Mouse (Mus musculus) bone marrow macrophage, adult 2 months (primary cell): ENCODE measurements around the gene Epm2aip1.

Experiments
- CTCF ChIP-seq: IDR thresholded peaks from 2 replicates; pipeline ENCODE4 v1.5.1; 2012; ENCODE audit warnings: low read depth, mild to moderate bottlenecking, low read length, moderate library complexity
- POLR2A ChIP-seq: IDR thresholded peaks from 2 replicates; pipeline ENCODE4 v1.6.1; 2012; ENCODE audit warnings: mild to moderate bottlenecking, low read depth, low read length, borderline replicate concordance

DNA sequence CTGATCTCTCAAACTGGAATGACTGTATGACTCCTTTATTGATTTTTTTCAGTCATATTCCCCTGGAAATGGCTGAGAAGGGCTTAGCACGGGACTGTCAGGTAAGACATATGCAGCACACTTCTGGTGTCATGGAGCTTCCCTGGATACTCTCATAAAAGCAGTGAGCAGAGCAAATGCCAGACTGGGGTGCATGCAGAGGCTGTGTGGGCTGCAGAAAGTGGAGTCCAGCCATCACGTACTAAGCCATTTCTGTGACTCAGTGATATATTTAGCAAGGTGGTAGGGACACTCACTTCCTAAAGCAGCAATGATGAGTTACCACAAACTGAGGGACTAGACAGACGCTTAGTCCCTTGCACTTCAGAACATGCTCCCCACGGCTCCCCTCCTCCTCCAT, 49.2 kb downstream of the Epm2aip1 start:
- no peak for TF ChIP-seq CTCF
- no peak for TF ChIP-seq POLR2A
